Mouse (Mus musculus) bone marrow macrophage, adult 2 months (primary cell): ENCODE results near the gene Gm9913.

Source experiments
- CTCF ChIP-seq: IDR thresholded peaks from 2 replicates; pipeline ENCODE4 v1.5.1; 2012; ENCODE audit warnings: low read depth, mild to moderate bottlenecking, low read length, moderate library complexity
- POLR2A ChIP-seq: IDR thresholded peaks from 2 replicates; pipeline ENCODE4 v1.6.1; 2012; ENCODE audit warnings: mild to moderate bottlenecking, low read depth, low read length, borderline replicate concordance

GRCm38 (mm10) chr2:125464036-125464435 lies 40.9 kb upstream of the Gm9913 start:
- no peak for TF ChIP-seq POLR2A
- TF ChIP-seq CTCF: no peak
